Mouse (Mus musculus): ENCODE measurements around the gene Gch1. TPM values are rescaled to one million over a fixed set of nuclear protein-coding genes. Genes with fewer than 3 reads are reported as not detected.

Gene Gch1
- polyA plus RNA-seq, 1 experiment: 5.7 TPM

Other genes with a start within 250 kb of the Gch1 start
- gene Wdhd1, start 87.4 kb upstream of the Gch1 start, polyA plus RNA-seq (2012; rRNA removed): 2.4 and 4.2 TPM in 2 replicates
- 7.4 and 8.7 TPM in 2 replicates for gene Socs4, start 87.5 kb upstream of the Gch1 start, polyA plus RNA-seq (2012; rRNA removed)
- 31.4 and 37.3 TPM in 2 replicates for gene Mapk1ip1l, start 108.9 kb upstream of the Gch1 start, polyA plus RNA-seq (2012; rRNA removed)
- 252 and 279 TPM in 2 replicates for gene Lgals3, start 178.3 kb upstream of the Gch1 start, polyA plus RNA-seq (2012; rRNA removed)
- 2.4 and 2.8 TPM in 2 replicates for gene Dlgap5, start 229.0 kb upstream of the Gch1 start, polyA plus RNA-seq (2012; rRNA removed)

Data from urinary bladder, adult 2 months (tissue).